Mouse (Mus musculus) lung, adult 2 months (tissue): ENCODE measurements around the gene Chek2.

ENCODE experiments used
- CTCF ChIP-seq: fragments of 200-500 bp; IDR thresholded peaks from 2 replicates; pipeline ENCODE4 v1.5.1; 2011; ENCODE audit warnings: mild to moderate bottlenecking, low read length, control low read depth; ENCODE audit not compliant: insufficient read depth
- POLR2A ChIP-seq: fragments of 200-500 bp; IDR thresholded peaks from 2 replicates; pipeline ENCODE4 v1.6.1; 2011; ENCODE audit warnings: low read depth, mild to moderate bottlenecking, control low read depth, low read length, borderline replicate concordance; ENCODE audit errors: extremely low read depth

- TF ChIP-seq POLR2A (no peak), CTCF (no peak)
These were observed 33.4 kb downstream of the Chek2 start for GRCm38 (mm10) chr5:110873160-110873559.
